Mouse (Mus musculus) liver (tissue): Measurements from ENCODE around the gene Mipep.

ENCODE experiments used
- DNase-seq: peaks from one replicate; pipeline ENCODE4 v3.0.0-alpha.2; 2020; ENCODE audit warnings: mixed read lengths

Gene Mipep

DNA sequence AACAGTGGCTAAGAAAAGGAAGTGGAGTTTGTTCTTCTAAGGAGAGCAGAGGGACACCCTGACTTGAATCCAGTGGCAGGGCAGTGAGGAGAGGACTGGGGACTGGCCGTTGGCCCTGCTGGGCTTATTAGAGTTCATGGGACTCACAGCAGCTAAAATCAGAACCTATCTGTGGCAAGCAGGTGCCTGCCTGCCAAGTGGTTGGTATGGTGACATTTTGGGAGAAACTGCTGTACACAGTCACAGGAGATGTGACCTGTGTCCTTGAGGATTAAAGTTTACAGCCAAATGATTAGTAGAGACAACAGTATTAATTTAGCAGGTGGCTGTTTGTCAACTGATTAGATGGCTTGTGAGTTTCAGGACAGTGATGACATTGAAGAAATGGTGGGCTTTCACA lies 21.5 kb downstream of the Mipep start:
- DNase-seq: no peak

DNA sequence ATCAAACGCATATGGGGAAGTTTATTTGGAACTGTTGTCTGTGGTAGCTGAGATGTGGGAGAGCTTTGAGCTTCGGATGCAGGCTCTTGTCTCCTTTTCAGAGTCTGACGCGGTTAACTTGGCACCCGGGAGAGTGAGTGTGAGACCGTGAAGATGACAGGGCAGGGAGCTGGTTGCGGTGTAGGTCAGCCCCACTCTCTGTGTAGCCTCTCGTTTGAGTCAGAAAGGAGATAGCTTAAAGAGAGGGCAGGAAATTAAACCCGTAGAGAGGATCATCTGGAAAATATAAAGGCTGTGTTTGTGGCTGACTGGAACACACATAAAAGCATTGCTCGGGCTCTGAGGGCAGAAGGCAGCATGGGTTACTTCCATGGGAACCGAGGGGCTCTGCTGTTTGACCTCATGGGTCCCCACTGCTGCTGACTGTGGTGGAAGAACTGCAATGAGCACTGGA lies 22.5 kb downstream of the Mipep start:
- no peak for DNase-seq

DNA sequence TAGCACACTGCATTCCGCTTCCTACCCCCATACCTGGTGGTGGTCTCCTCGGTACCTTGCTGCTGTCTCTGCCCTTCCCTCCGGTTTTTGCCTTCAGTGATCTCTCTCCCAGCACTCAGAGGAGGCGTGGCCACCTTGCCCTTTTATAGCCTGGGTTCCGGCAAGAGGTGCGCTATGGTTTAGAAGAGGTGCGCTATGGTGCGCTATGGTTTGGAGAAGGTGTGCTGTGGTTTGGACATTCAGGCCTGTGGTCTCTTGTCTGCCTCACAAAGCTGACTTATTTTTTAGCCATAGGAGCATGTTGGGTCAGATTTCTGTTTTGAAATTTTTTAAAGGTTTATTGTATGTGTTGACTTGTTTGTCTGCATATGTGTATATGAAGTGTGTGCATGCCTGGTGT lies 25.5 kb downstream of the Mipep start:
- DNase-seq: no peak

DNA sequence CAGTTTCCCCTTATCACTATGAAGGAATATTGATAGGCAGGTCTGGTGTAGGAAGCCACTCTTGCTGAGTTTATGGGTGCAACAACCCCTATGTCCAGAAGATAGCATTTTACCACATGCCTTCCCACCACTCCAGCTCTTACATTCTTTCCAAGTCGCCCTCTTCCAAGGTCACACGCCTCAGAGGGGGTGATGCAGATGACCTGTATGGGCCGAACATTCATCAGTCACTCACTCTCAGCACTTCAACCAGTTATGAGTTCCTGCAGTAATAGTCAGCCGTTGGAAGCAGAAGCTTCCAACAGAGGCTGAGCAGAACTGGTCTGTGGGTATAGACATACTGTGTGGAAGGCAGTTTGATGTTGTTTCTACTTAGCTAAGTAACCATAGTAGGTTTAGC lies 27.2 kb downstream of the Mipep start:
- no peak for DNase-seq

DNA sequence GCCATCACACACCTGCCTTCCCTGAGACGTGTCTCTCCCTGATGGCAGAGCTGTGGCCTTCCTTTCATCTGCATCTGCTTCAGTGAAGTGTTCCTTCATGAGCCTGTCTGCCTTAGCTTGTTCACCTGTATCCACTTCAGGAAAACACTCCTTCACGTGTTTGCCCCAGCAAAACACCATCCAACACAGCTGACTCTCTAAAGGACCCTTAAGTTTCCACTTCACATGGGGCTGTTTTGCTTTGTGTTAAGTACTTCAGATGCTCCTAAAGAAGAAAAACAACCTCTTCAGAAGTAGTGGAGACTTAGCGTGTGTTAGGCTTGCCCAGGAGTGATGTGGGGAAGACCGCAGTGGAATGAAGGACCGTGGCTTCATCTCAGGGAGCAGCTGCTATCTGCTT lies 30.7 kb downstream of the Mipep start:
- DNase-seq: no peak

DNA sequence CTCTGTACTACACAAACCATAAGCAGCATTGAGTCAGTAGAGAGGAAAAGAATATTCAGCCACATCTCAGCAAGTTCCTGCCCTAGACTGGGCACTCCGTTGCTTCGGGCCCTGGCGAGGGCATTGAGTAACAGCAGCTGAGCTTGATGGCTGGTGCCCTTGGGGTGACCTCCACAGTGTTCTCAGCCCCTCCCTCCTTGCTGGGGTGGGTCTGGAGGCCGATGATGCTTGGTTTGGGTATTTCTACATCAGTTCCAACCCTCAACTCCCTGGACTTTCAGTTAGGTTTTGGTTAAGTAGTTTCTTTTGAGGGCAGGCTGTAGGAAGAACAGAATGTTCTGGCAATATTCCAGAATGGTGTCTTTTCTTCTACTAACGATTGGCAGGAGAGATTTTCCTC lies 33.7 kb downstream of the Mipep start:
- no peak for DNase-seq

DNA sequence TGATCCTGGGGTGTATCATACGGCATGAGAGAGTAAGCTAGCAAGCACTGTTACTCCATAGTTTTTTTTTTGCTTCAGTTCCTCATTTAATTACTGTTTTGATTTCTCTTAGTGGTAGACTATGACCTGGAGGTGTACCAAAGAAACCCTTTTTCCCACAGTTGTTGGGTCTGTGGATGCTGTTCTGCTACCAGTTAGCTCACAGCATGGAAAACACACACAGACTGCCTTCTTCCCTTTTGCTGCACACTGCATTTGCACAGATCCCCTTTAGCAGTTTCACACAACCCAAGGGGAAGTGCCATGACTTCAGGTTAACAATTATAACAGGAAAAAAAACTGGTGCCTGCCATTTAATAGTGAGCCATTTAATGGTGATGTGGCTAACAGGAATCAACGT lies 45.7 kb downstream of the Mipep start:
- no peak for DNase-seq

DNA sequence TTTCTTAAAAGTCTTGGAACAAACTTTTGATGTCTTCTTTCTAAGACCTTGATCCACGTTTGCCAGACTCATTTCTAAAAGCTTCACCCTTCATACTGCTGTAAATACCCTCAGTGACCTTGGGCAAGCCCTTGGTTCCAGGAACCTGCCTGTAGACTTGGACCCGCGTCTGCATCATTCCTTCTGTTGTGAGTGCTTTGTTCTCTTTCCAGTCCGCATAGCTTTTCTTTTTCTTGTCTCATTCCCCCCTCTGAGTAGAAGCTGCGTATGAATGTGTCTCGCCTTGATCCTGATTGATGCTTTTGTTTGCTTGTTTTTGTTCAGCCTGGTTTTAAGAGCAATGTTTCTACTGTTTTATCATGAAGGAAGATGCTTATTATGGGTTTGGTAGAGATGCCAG lies 52.3 kb downstream of the Mipep start:
- no peak for DNase-seq

DNA sequence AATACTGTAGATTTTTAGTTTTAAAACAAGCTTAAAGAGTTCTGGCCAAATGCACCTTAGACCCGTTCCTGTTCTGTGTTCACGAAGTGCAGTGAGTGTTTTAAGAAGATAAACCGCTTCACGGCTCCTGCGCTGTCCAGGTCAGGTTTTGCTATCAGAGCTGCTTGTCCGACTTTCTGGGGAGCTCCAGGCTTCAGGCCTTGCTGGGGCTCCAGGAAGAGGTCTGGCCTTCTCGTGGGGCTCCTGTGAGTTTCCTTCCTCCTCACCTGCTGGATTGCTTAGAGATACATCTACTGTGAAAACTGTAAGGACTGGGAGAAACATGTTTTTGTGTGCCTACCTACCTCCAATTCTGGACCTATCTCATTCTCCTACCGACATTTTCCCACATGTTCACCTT lies 55.3 kb downstream of the Mipep start:
- DNase-seq: no peak

DNA sequence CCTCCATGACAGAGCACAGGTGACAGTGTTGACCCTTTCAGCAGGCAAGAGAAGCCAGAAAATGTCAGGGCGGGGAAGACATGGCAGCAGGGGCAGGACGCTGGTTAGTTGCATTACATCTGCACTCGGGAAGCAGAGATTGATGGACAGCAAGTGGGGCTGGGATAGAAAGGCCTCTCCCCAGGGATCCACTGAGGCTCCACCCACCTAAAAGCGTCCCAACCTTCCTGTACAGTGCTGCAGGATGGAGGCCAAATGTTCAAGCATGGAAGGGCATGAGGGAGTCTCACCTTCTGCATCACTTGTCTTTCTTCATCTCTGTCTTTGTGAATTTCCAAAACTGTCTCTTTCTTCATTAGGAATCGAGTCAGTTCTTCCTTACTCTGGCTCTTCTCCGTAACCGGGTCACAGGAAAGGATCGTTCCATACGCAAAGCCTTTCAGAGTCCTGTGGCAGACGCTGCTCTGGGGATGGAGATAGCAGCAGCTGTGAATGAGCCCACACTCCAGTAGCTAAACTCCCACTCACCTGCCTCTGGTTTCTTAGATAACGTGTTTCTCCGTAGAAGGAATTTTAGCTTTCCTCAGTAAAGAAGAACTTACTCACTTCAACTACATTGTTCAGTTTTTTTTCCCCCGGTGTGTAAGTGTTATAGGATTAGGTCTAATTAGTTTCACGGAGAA lies 57.7 kb downstream of the Mipep start:
- no peak for DNase-seq

DNA sequence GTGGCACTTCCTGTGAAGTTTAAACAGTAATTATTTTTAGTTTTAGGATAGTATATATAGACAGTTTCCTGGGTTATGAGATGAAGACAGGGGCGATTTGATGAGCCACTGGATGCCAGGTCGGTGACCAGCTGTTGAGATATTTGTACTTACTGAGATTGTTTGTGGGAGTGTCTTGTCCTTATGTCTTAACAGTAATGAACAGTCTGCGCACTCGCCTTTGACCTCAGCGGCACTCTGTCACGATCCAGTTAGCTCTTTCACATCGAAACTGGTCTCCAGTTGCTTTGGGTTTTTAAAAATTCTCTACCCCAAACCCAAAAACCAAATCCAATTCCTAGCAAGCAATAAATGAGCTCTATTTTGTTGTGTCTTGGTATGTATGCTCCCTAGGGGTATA lies 59.2 kb downstream of the Mipep start:
- DNase-seq: no peak

DNA sequence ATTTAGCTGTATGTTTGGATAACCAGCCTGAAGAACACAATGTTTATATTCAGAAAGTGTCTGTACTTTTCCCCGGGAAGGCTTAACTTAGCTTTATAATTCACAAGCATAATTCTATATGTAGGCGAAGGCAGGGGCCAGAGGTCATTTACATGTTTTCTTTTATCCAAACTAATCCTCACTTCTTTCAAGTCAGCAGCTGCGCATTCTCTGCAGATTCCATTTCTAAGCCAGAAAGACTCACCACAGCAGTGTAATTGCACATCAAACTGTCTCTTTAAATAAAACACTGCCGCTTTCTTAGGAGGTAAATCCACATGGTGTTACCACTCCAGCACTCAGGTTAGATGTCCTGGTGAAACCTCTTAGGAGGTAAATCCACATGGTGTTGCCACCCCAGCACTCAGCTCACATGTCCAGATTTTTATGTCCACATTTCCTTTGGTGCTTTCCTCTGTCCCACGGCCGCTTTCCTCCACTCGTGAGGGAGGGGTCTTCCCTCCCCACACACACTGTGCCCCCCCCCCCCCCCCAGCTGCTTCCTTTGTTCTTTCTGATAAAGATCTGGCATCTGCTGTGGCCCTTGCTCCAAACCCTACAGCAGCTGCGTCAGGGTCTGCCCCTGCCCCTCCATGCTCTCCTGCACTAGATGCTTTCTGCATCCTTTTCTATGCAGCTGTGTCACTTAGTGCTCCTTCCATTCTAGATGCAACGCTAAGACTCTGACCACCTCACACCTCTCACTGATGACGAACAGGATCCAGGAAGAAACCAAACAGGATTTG lies 61.1 kb downstream of the Mipep start:
- no peak for DNase-seq

DNA sequence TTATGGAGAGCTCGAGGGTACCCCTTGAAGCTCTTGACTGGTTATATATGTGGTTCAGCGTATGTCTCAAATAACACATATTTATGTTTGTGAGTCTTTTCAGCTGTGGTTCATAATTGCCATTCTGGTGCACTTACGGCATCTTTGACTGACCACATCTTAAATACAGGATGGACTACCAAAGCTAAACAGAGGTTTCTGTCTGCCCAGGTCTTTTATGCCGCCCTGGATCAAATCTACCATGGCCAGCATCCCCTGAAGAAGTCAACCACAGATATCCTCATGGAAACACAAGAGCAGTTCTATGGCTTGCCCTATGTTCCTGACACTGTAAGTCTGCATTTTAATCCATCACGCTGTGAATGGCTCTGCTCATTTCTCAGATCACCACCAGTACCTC lies 61.8 kb downstream of the Mipep start:
- no peak for DNase-seq

DNA sequence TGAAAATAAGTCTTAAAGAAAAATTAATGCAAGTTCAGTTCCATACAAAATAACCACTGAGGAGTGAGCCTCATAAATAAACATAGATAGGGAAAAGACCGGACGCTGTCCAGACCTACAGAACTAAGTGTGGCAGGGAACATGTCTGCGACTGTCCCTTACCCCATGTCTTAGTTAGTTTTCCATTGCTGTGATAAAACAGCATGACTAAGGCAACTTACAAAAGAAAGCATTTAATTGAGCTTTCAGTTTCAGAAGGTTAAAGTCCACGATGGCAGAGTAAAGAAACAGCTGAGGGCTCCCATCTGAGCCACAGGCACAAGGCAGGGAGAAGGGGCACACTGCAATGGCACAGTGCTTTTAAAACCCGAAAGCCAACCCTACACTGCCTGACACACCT lies 63.8 kb downstream of the Mipep start:
- no peak for DNase-seq

DNA sequence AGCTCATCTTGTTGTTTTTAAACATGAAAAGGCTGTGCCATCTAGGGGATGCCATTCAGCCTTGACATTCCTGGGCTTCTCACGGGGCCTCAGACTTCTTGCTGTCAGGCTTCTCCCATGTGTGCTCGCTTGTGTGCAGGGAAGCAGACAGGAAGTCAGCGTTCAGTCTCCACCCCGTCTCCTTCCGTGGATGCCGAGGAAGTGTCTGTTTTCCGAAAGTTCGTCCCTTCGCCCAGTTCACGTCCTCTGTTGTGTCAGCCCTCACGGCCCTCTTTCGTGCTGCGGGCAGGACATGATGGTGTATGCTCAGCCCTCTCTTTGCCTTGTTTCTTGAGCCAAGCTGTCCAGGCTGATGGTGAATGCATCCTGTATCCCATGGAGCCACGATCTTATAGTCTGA lies 65.7 kb downstream of the Mipep start:
- no peak for DNase-seq

DNA sequence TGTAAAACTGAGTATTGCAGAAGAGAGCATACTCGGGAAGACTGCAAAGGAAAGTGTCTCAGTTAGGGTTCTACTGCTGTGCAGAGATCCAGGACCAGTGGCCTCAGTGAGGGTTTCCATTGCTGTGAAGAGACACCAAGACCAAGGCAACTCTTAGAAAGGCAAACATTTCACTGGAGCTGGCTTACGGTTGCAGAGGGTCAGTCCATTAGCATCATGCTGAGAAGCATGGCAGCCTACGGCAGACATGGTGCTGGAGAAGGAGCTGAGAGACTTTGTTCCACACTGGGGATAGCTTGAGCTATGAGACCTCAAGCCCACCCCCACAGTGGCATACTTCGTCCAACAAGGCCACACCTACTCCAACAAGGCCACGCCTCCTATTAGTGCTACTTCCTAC lies 67.3 kb downstream of the Mipep start:
- DNase-seq: no peak

DNA sequence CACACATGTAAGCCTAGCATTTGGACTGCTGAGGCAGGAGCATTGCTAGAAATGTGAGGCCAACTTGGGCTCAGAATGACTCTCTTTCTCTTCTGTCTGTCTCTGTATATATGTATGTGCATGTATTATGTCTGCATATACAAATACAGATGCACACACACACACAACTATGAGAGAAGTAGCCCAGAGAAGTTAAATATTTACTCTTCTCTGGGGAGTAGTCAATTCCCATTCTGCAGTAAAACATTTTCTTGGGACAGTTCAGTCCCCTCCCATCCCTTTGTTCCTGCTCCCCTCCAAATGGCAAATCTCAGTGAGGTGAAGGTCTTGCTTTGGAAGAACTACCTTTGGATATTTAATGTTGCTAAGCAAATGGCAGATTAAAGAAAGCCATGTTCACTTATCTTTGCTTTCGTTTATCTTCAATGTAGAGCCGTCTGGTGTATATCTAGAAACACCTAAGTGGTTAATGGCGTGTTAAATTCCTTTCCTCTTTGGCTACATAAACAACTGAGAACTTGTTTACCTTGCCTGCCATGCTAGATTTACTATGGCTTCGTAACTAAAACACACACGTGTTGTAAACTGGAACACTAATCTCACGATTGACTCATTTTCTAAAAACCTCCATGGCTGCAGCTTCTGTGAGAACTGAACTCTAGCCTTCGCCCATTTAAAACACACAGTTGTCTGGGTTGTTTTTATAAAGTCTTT lies 72.0 kb downstream of the Mipep start:
- DNase-seq: no peak

DNA sequence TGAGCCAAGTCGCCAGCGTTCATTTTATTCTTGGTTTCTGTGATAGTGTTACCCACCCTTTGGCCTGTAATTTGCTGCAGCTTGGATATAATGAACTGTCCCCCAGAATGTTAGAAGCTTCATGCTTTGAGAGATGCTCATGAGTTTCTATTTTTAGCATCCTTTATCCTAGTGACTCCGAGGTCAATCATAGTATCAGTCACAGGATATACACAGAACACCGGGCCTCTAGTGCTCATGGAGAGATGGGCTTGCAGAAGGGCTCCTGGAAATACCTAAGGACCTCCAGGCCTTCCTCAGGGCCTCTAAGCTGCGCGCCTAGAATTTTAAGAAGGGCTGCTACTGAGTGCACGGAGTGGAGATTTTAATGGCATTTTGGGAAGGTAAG lies 72.5 kb downstream of the Mipep start:
- no peak for DNase-seq

DNA sequence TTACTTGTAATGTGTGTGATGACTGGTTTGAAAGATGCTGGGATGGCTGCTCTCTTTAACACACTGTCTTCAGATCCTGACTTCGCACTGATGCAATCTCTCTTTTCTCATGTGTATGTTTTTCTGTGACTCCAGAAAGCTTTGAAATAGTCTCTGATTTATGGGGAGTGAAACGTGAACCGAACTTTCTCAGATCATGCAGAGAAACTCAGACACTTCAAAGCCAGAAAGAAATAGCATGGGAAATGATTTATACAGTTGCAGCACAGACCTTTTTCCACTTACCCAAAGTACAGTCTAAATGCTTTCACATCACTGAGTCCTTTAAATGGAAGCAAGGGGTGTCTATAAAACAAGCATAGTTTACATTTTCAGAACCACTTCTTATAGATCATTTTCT lies 79.0 kb downstream of the Mipep start:
- no peak for DNase-seq

DNA sequence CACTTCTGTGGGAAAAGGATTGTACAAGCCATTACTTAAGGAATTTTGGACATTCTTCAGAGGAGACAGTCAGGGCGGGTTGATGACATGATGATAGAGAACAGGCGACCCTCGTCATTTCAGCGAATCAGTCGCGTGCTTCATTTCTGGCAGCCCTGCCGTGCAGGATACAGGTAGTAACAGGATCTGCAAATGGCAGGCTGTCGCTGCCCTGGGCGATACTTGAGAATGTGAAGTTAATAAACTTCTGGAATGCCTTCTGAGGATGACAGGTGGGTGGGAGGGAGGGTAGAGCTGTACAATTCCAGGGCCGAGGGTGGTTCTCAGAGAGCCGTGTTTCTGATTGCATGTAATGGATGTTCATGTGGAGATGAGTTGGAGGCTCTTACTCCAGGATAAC lies 82.0 kb downstream of the Mipep start:
- DNase-seq: no peak

DNA sequence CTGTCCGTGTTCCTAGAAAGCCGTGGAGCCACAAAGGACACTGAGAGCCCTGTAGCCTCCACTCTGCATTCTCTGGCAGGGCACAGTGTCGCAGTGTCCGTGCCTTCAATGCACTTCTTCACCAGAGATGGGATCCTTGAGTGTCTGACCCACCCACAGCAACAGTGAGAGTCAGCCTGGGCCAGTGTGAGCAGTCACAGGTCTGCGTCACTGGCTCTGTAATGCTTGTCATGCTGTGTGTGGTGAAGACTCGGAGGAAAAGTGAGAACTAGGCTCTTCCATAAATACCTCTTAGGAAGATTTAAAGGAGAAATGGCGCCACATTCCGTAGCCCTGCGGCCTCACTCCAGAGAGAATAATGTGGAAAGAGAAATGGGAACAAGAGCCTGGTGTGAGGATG lies 84.0 kb downstream of the Mipep start:
- no peak for DNase-seq

DNA sequence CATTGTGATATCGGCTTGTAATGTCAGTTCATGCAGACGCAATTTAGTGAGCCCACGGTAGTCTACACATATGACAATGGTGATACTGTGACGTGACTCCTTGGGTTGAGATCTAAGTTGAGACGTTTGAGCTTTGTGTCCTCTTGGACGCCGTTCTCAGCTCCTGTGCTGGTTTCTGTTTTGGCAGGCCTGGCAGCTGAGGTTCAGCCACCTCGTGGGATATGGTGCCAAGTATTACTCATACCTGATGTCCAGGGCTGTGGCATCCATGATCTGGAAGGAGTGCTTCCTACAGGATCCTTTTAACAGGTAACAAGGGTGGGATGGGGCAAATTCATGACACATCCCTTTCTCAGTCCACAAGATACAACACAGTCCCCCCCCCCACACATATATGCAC lies 87.5 kb downstream of the Mipep start:
- no peak for DNase-seq

DNA sequence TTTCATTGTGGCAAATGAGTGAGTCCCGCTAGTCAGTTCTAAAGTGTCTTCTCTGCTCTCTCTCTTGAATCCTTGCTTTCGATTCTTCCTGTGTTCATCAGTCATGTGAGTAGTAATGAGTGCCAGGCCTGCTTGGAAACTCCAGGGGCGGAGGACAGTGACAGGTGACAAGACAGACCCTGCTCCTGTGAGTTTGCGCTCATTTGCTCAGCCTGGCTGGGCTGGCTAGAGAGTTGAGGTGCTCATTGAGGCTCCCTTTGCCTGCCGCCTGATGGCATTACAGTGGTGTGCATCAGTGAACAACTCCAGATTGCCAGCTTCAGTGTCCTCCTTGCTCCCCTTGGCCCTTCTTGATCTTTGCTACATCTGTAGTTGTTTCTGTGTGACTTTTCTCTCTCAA lies 97.7 kb downstream of the Mipep start:
- DNase-seq: no peak

DNA sequence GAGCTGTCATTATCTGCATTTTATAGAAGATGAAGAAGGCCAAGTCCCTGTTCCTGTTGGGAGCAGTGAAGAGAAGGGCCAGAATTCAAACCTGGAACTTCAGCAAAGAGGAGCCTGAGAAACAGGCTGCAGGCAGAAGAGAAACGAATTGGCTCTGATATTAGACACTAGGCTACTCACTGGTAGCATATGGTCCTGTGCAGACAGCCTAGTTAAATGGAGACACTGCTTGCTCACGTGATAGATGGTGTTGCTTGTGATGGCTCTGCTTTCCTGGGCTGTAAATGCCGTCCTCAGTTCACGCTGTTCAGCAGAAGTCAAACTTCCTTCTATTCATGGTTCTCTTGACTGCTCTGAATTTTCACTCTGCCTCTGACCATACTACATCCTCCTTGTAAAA lies 98.3 kb downstream of the Mipep start:
- no peak for DNase-seq
